Mouse (Mus musculus) Muller cell, postnatal 12 days (primary cell): ENCODE measurements around the gene Caln1.

Experiments
- DNase-seq: peaks from one replicate; pipeline ENCODE4 v3.0.0-alpha.2; 2015; ENCODE audit errors: inconsistent ontology term

Caln1 gene

GRCm38 (mm10) chr5:130811966-130812365, 442.7 kb downstream of the Caln1 start:
- no peak for DNase-seq

- no peak for DNase-seq
Observed at GRCm38 (mm10) chr5:130812556-130812955, 443.3 kb downstream of the Caln1 start.

- DNase-seq: no peak
Observed at GRCm38 (mm10) chr5:130813089-130813488, 443.8 kb downstream of the Caln1 start.

GRCm38 (mm10) chr5:130815352-130815751, 446.1 kb downstream of the Caln1 start:
- no peak for DNase-seq

GRCm38 (mm10) chr5:130820021-130820648, 450.9 kb downstream of the Caln1 start:
- peak; percentile 88 for DNase-seq

- DNase-seq: no peak
Observed at GRCm38 (mm10) chr5:130820661-130821060, 451.4 kb downstream of the Caln1 start.

GRCm38 (mm10) chr5:130825797-130826196, 456.5 kb downstream of the Caln1 start:
- DNase-seq: no peak

- no peak for DNase-seq
Observed at GRCm38 (mm10) chr5:130848562-130848961, 479.3 kb downstream of the Caln1 start.

- no peak for DNase-seq
Observed at GRCm38 (mm10) chr5:130849610-130850009, 480.4 kb downstream of the Caln1 start.

GRCm38 (mm10) chr5:130852182-130852581, 482.9 kb downstream of the Caln1 start:
- DNase-seq: no peak

- DNase-seq: peak; percentile 82
Observed at GRCm38 (mm10) chr5:130853371-130853770, 484.1 kb downstream of the Caln1 start.

GRCm38 (mm10) chr5:130854430-130854829, 485.2 kb downstream of the Caln1 start:
- DNase-seq: no peak

- peak; percentile 22 for DNase-seq
Observed at GRCm38 (mm10) chr5:130858148-130858547, 488.9 kb downstream of the Caln1 start.

- DNase-seq: no peak
Observed at GRCm38 (mm10) chr5:130858706-130859105, 489.5 kb downstream of the Caln1 start.

GRCm38 (mm10) chr5:130859736-130860135, 490.5 kb downstream of the Caln1 start:
- DNase-seq: no peak

- DNase-seq: peak; percentile 25
Observed at GRCm38 (mm10) chr5:130862302-130862701, 493.0 kb downstream of the Caln1 start.

- no peak for DNase-seq
Observed at GRCm38 (mm10) chr5:130869869-130870268, 500.6 kb downstream of the Caln1 start.

GRCm38 (mm10) chr5:130871086-130871485, 501.8 kb downstream of the Caln1 start:
- no peak for DNase-seq

GRCm38 (mm10) chr5:130875391-130875790, 506.1 kb downstream of the Caln1 start:
- DNase-seq: no peak

- no peak for DNase-seq
Observed at GRCm38 (mm10) chr5:130880331-130880730, 511.1 kb downstream of the Caln1 start.

- no peak for DNase-seq
Observed at GRCm38 (mm10) chr5:130891735-130892134, 522.5 kb downstream of the Caln1 start.

- DNase-seq: no peak
Observed at GRCm38 (mm10) chr5:130895991-130896390, 526.7 kb downstream of the Caln1 start.
